Mouse (Mus musculus) olfactory bulb, adult 2 months (tissue): Measurements from ENCODE around the gene Rere.

Experiments
- CTCF ChIP-seq: fragments of 200-500 bp; IDR thresholded peaks from 2 replicates; pipeline ENCODE4 v1.5.1; 2012; ENCODE audit warnings: low read depth, mild to moderate bottlenecking, low read length, moderate library complexity; ENCODE audit not compliant: insufficient read depth
- POLR2A ChIP-seq: fragments of 200-500 bp; IDR thresholded peaks from 2 replicates; pipeline ENCODE4 v1.6.1; 2012; ENCODE audit warnings: mild to moderate bottlenecking, low read depth, low read length, moderate library complexity; ENCODE audit not compliant: insufficient read depth

- TF ChIP-seq CTCF (no peak), POLR2A (no peak)
These were observed 334.6 kb downstream of the Rere start for GRCm38 (mm10) chr4:150616029-150616420.
